Mouse (Mus musculus): Measurements from ENCODE around the gene Nsd1. TPM values are rescaled to one million over a fixed set of nuclear protein-coding genes. Genes with fewer than 3 reads are reported as not detected.

The Nsd1 gene
- polyA plus RNA-seq, 1 experiment from 2014 or later = 51.0 TPM

GRCm38 (mm10) chr13:55204667-55205389 is 4.8 kb upstream of the Nsd1 start:
- no peaks in the 10 kb centered on the region for H3K27me3 ChIP-seq (ENCODE audit: insufficient read depth, poor library complexity, severe bottlenecking)
- H3K36me3 ChIP-seq = no peaks in the 10 kb centered on the region
- DNase-seq (ENCODE audit: low spot score) = no peak
- WGBS = 77% methylated on average over 9 of the region's 11 CpGs
- no peak overlapping the region for H3K4me3 ChIP-seq
- H3K27ac ChIP-seq = no peak overlapping the region
- no peaks in the 10 kb centered on the region for H3K9me3 ChIP-seq
- H3K4me1 ChIP-seq = peaks cover 5% of the 10 kb centered on the region

- no peak overlapping the region for H3K4me3 ChIP-seq
- H3K27ac ChIP-seq = no peak overlapping the region
- peaks cover 13% of the 10 kb centered on the region for H3K4me1 ChIP-seq
- H3K9me3 ChIP-seq = no peaks in the 10 kb centered on the region
- no peaks in the 10 kb centered on the region for H3K36me3 ChIP-seq
- H3K27me3 ChIP-seq (ENCODE audit: insufficient read depth, poor library complexity, severe bottlenecking) = no peaks in the 10 kb centered on the region
- 88% methylated on average over 6 of the region's 6 CpGs for WGBS
- no peak for DNase-seq (ENCODE audit: low spot score)
Measured at GRCm38 (mm10) chr13:55205448-55206205, 4.0 kb upstream of the Nsd1 start.

DNA sequence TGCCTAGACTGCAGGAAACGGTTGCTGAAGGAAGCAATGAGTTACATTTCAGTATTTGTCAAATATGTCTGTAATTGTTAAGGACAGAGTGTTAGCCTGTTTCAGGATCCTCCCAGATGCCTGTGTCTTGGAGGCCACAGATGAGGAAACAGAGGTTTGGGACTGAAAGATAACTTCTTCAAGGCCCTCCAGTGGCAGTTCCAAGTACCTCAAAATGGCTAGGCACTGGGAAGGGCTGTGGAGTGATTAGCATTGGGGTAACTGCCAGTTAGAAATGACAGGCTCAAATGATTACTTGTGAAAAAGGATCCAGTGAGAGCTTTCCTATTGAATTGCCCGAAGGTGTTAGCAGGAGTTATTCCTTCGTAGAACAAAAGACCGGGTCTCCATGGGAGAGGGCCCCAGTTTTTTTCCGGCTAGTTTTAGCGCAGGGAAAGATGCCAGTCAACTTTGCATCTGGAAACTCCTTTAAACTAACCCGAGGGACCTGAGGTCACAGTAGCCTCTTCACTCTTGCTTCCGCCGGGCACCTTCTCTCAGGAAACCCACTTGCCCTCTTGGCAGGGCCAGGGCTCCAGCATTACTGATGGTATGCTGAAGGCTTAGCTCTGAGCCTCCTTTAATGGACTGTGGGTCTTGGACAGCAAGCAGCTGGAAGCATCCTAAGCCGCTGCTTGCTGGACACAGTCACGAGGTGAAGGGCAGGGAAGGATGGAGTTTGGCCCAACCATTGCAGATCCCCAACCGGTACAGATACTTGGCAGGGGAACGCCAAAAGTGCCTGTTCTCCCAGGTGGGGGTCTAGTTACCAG is 539 bp upstream of the Nsd1 start:
- Histone ChIP-seq H3K36me3 (peaks cover 9% of the 10 kb centered on the region), H3K27me3 (ENCODE audit: insufficient read depth, poor library complexity, severe bottlenecking) (no peaks in the 10 kb centered on the region), H3K4me1 (peaks cover 30% of the 10 kb centered on the region), H3K9me3 (no peaks in the 10 kb centered on the region), H3K27ac (peak overlapping the region; percentile 100; the same call in 1 of the 2 replicates), H3K4me3 (no peak overlapping the region)
- no peak for DNase-seq (ENCODE audit: low spot score)
- 67% methylated on average over 13 of the region's 13 CpGs for WGBS

- H3K4me1 ChIP-seq = peaks cover 40% of the 10 kb centered on the region
- H3K4me3 ChIP-seq = peak overlapping the region; percentile 91
- under 1% methylated on average over 71 of the region's 77 CpGs for WGBS
- H3K9me3 ChIP-seq = no peaks in the 10 kb centered on the region
- peaks cover 17% of the 10 kb centered on the region for H3K36me3 ChIP-seq
- no peaks in the 10 kb centered on the region for H3K27me3 ChIP-seq (ENCODE audit: insufficient read depth, poor library complexity, severe bottlenecking)
- peak overlapping the region; percentile 100 for H3K27ac ChIP-seq
- peak; percentile 91 for DNase-seq (ENCODE audit: low spot score)
Measured at GRCm38 (mm10) chr13:55210193-55210970, 800 bp downstream of the Nsd1 start.

DNA sequence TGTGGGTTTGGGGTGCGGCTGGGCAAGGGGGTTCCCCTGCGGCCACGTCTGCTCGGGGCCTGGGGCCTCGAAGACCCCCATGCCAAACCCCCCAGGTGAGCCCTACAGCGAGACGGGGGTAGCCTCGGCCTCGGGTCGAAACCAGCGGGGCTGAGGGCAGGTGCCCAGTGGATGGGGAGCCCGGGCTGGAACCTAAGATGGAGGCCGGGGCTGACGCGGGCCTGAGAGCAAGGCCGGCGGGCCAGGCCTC is 1.3 kb downstream of the Nsd1 start:
- Histone ChIP-seq H3K4me3 (peak overlapping the region; percentile 91), H3K27me3 (ENCODE audit: insufficient read depth, poor library complexity, severe bottlenecking) (no peaks in the 10 kb centered on the region), H3K9me3 (no peaks in the 10 kb centered on the region), H3K4me1 (peaks cover 46% of the 10 kb centered on the region), H3K27ac (peak overlapping the region; percentile 100), H3K36me3 (peaks cover 22% of the 10 kb centered on the region)
- peak; percentile 91 for DNase-seq (ENCODE audit: low spot score)
- WGBS = 0% methylated on average over 17 of the region's 17 CpGs

- Histone ChIP-seq H3K4me3 (peak overlapping the region; percentile 91), H3K4me1 (peaks cover 51% of the 10 kb centered on the region), H3K27me3 (ENCODE audit: insufficient read depth, poor library complexity, severe bottlenecking) (no peaks in the 10 kb centered on the region), H3K27ac (peak overlapping the region; percentile 100), H3K9me3 (no peaks in the 10 kb centered on the region), H3K36me3 (peaks cover 27% of the 10 kb centered on the region)
- 0% methylated on average over 23 of the region's 93 CpGs for WGBS
- DNase-seq (ENCODE audit: low spot score) = peak; percentile 94
Measured at GRCm38 (mm10) chr13:55211221-55212010, 1.8 kb downstream of the Nsd1 start.

DNA sequence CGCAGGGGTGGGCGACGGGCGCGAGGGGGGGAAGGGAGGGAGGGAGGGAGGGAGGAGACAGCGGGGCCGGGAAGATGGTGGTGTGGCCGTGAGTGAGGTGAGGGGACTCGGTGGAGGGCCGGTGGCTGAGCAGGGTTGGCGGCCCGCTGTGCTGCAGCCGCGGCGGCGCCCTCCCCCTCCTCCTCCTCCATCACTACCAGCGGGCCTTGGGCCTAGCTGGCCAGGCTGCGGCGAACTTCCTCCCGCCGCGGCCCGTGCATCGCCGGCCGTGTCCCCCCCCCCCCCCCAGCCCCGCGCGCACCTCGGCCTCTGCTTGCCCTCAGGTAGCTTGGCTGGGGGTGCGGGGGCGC is 2.4 kb downstream of the Nsd1 start:
- Histone ChIP-seq H3K27me3 (ENCODE audit: insufficient read depth, poor library complexity, severe bottlenecking) (no peaks in the 10 kb centered on the region), H3K9me3 (no peaks in the 10 kb centered on the region), H3K4me3 (peak overlapping the region; percentile 91), H3K27ac (peak overlapping the region; percentile 100), H3K36me3 (peaks cover 32% of the 10 kb centered on the region), H3K4me1 (peaks cover 51% of the 10 kb centered on the region)
- DNase-seq (ENCODE audit: low spot score) = peak; percentile 89
- WGBS = 0% methylated on average over 8 of the region's 32 CpGs

DNA sequence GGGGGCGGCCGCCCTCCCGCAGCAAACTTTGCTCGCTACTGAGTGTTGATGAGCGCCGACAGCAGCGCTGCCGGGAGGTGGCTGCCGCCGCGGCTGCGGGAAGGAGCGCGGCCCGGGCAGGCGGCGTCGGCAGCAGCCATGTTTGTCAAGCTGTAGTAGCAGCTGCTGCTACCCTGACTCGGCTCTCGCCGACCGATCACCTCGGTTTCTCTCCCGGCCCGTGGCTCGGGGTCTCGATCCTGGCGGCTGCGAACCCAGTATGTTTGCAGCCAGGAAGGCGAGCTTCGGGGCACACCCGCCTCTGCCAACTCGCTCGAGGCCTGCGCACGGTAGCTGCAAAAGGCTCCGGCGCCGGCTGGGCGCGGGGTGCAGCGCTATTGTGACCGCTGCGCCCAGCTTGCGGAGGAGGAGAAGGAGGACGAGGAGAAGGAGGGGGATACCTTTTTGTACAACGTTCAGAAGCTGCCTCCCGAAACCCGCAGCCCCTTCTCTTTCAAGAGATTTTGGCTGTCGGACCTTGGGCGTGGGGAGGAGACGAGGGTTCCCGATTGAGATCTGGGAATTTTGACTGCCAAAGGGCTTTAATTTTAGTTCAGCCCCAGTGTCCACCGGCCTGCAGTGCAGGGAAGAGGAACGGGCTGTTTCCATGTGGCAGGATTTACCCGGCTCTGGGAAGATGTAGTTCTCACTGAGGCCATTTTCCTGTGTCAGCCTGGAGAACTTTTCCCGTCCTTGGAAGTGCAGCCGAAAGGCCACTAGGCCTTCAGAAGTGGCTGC is 3.0 kb downstream of the Nsd1 start:
- no peaks in the 10 kb centered on the region for H3K9me3 ChIP-seq
- DNase-seq (ENCODE audit: low spot score) = no peak
- peaks cover 51% of the 10 kb centered on the region for H3K4me1 ChIP-seq
- H3K36me3 ChIP-seq = peaks cover 37% of the 10 kb centered on the region
- peak overlapping the region; percentile 91 for H3K4me3 ChIP-seq
- H3K27me3 ChIP-seq (ENCODE audit: insufficient read depth, poor library complexity, severe bottlenecking) = no peaks in the 10 kb centered on the region
- under 1% methylated on average over 58 of the region's 58 CpGs for WGBS
- H3K27ac ChIP-seq = peak overlapping the region; percentile 100

- H3K27me3 ChIP-seq (ENCODE audit: insufficient read depth, poor library complexity, severe bottlenecking) = no peaks in the 10 kb centered on the region
- peaks cover 43% of the 10 kb centered on the region for H3K36me3 ChIP-seq
- peaks cover 51% of the 10 kb centered on the region for H3K4me1 ChIP-seq
- no peaks in the 10 kb centered on the region for H3K9me3 ChIP-seq
- H3K4me3 ChIP-seq = peak overlapping the region; percentile 91
- 65% methylated on average over 10 of the region's 10 CpGs for WGBS
- DNase-seq (ENCODE audit: low spot score) = no peak
- H3K27ac ChIP-seq = peak overlapping the region; percentile 100
Measured at GRCm38 (mm10) chr13:55213138-55213806, 3.7 kb downstream of the Nsd1 start.

- H3K4me1 ChIP-seq = no peaks in the 10 kb centered on the region
- H3K9me3 ChIP-seq = no peaks in the 10 kb centered on the region
- 94% methylated on average over 3 of the region's 3 CpGs for WGBS
- DNase-seq (ENCODE audit: low spot score) = no peak
- H3K27ac ChIP-seq = no peak overlapping the region
- H3K36me3 ChIP-seq = peaks cover 86% of the 10 kb centered on the region
- H3K4me3 ChIP-seq = no peak overlapping the region
- H3K27me3 ChIP-seq (ENCODE audit: insufficient read depth, poor library complexity, severe bottlenecking) = no peaks in the 10 kb centered on the region
Measured at GRCm38 (mm10) chr13:55224364-55224763, 14.8 kb downstream of the Nsd1 start.

GRCm38 (mm10) chr13:55230701-55231100 is 21.1 kb downstream of the Nsd1 start:
- Histone ChIP-seq H3K4me1 (no peaks in the 10 kb centered on the region), H3K4me3 (no peak overlapping the region), H3K36me3 (peaks cover 84% of the 10 kb centered on the region), H3K27ac (no peak overlapping the region), H3K27me3 (ENCODE audit: insufficient read depth, poor library complexity, severe bottlenecking) (no peaks in the 10 kb centered on the region), H3K9me3 (no peaks in the 10 kb centered on the region)
- no peak for DNase-seq (ENCODE audit: low spot score)
- 94% methylated on average over 1 of the region's 1 CpGs for WGBS

Measured in heart, embryonic 10.5 days (tissue).